Mouse (Mus musculus) midbrain, embryonic 13.5 days (tissue): ENCODE measurements around the gene Olfr702. TPM values are rescaled to one million over a fixed set of nuclear protein-coding genes. Genes with fewer than 3 reads are reported as not detected.

Source experiments
- ATAC-seq: fragments of 200-750 bp; cut with Nextera tagmentation; 2 replicates; pipeline ENCODE4 v1.8.0; 2017; ENCODE audit warnings: mild to moderate bottlenecking, moderate TSS enrichment, moderate library complexity
- H3K27ac ChIP-seq: fragments of 300-500 bp; sonication (generic); 2 replicates; pipeline ENCODE4 v1.5.1; 2015; ENCODE audit warnings: inconsistent platforms, mild to moderate bottlenecking, moderate library complexity
- H3K27me3 ChIP-seq: fragments of 300-500 bp; sonication (generic); 2 replicates; pipeline ENCODE4 v1.6.1; 2015; ENCODE audit warnings: mild to moderate bottlenecking, inconsistent platforms
- H3K36me3 ChIP-seq: fragments of 300-500 bp; sonication (generic); 2 replicates; pipeline ENCODE4 v1.6.1; 2015; ENCODE audit warnings: mild to moderate bottlenecking, inconsistent platforms
- H3K4me1 ChIP-seq: fragments of 300-500 bp; sonication (generic); replicated peaks from 2 replicates; pipeline ENCODE4 v1.6.1; 2015; ENCODE audit warnings: inconsistent platforms
- H3K4me2 ChIP-seq: fragments of 300-500 bp; sonication (generic); replicated peaks from 2 replicates; pipeline ENCODE4 v1.6.1; 2015; ENCODE audit warnings: moderate library complexity, mild to moderate bottlenecking, inconsistent platforms
- H3K4me3 ChIP-seq: fragments of 300-500 bp; sonication (generic); replicated peaks from 2 replicates; pipeline ENCODE4 v1.5.1; 2015; ENCODE audit warnings: mild to moderate bottlenecking, inconsistent platforms
- H3K9ac ChIP-seq: fragments of 300-500 bp; sonication (generic); replicated peaks from 2 replicates; pipeline ENCODE4 v1.6.1; 2015; ENCODE audit warnings: mild to moderate bottlenecking, inconsistent platforms
- H3K9me3 ChIP-seq: fragments of 300-500 bp; sonication (generic); 2 replicates; pipeline ENCODE4 v1.6.1; 2016; ENCODE audit warnings: mild to moderate bottlenecking, inconsistent platforms
- WGBS: fragments of 180-500 bp; shearing (Covaris S2); methylation state at CpG from one replicate; pipeline ENCODE4 v1.1.7; 2015; 5-methylcytosine and 5-hydroxymethylcytosine counted together
- polyA plus RNA-seq: library from polyadenylated mRNA; unstranded; fragments of >200 nt; fragmentation: Nextera tagmentation; extraction: Ambion mirVana; gene quantifications from 2 replicates; pipeline ENCODE4 v1.2.1, GENCODE M21; 2015

Gene Olfr702
- not detected in 2 replicates for polyA plus RNA-seq

- H3K27me3 ChIP-seq = no peaks in the 10 kb centered on the region
Observed at GRCm38 (mm10) chr7:106833793-106834192, at the start of gene Olfr702. Gene Olfr702, minus strand, starts transcription at chr7:106833893.

DNA sequence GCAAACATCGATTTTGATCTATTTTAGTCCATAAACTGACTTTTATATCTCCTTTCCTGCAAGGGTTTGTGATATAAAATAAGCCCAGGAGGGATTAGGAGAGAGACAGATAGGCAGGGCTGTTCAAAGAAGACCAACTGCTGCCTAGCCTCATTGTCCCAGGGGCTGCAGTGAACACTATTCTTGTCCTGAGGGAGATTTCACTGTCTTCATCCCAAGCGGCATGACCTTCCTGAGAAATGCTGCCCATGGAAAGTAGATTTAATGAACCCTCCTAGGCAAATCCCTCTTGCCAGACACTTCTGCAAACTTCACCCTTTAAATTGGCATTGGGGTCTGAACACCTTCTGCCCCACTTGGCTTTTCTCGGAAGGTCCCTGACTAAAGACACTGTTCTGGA, 43.1 kb upstream of the Olfr702 start, which contains the start of gene Olfr705:
Gene Olfr705, minus strand, starts transcription at position 101 of the 400 bp plus-strand sequence.
- H3K27ac ChIP-seq = no peak within 1 kb of the TSS
- H3K27me3 ChIP-seq = no peaks in the 10 kb centered on the region
- no peak within 1 kb of the TSS for H3K9ac ChIP-seq
- H3K9me3 ChIP-seq = no peaks in the 10 kb centered on the region
- H3K4me1 ChIP-seq = no peaks in the 10 kb centered on the region
- 82% methylated on average over 3 of the region's 3 CpGs for whole genome bisulfite sequencing
- ATAC-seq = no peak
- H3K4me3 ChIP-seq = no peak within 1 kb of the TSS
- no peaks in the 10 kb centered on the region for H3K36me3 ChIP-seq
- no peak within 1 kb of the TSS for H3K4me2 ChIP-seq

More at GRCm38 (mm10) chr7:106833793-106834192, at the start of gene Olfr702:
- Histone ChIP-seq H3K36me3 (no peaks in the 10 kb centered on the region), H3K9ac (no peak within 1 kb of the TSS), H3K9me3 (no peaks in the 10 kb centered on the region), H3K4me3 (no peak within 1 kb of the TSS), H3K4me1 (no peaks in the 10 kb centered on the region), H3K4me2 (no peak within 1 kb of the TSS), H3K27ac (no peak within 1 kb of the TSS)
- ATAC-seq = no peak

GRCm38 (mm10) chr7:106862885-106863284, 29.2 kb upstream of the Olfr702 start, which contains the start of gene Olfr704:
Gene Olfr704, plus strand, starts transcription at chr7:106863185.
- Histone ChIP-seq H3K27me3 (no peaks in the 10 kb centered on the region), H3K27ac (no peak within 1 kb of the TSS), H3K4me2 (no peak within 1 kb of the TSS), H3K9me3 (no peaks in the 10 kb centered on the region), H3K4me3 (no peak within 1 kb of the TSS), H3K4me1 (no peaks in the 10 kb centered on the region), H3K36me3 (no peaks in the 10 kb centered on the region), H3K9ac (no peak within 1 kb of the TSS)
- ATAC-seq = no peak

DNA sequence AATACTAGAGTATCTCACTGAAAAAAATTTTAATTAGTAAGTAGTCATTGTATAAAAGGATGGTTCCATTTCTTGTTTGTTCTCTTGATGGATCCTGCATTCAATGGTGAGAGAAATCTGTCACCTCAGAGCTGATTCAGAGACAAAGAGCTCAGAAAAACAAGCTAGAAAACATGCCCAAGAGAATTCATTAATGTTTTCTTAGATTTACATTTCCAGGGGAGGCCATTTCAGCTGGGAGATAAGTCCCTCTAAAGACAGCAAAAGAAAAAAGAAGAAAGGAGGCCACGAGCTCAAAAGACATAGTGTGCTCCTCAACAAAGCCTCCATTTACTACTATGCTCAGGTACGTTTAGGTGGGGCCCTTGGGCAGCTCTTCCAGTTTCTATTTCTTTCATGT, 9.4 kb upstream of the Olfr702 start, which contains the start of gene Olfr703:
Gene Olfr703, plus strand, starts transcription at position 301 of the 400 bp plus-strand sequence.
- H3K9me3 ChIP-seq = no peaks in the 10 kb centered on the region
- H3K27me3 ChIP-seq = no peaks in the 10 kb centered on the region
- no peak for ATAC-seq
- H3K4me1 ChIP-seq = no peaks in the 10 kb centered on the region
- no peak within 1 kb of the TSS for H3K4me2 ChIP-seq
- no peak within 1 kb of the TSS for H3K9ac ChIP-seq
- no peak within 1 kb of the TSS for H3K27ac ChIP-seq
- no peak within 1 kb of the TSS for H3K4me3 ChIP-seq
- H3K36me3 ChIP-seq = no peaks in the 10 kb centered on the region
- WGBS = 58% methylated on average over 2 of the region's 2 CpGs

DNA sequence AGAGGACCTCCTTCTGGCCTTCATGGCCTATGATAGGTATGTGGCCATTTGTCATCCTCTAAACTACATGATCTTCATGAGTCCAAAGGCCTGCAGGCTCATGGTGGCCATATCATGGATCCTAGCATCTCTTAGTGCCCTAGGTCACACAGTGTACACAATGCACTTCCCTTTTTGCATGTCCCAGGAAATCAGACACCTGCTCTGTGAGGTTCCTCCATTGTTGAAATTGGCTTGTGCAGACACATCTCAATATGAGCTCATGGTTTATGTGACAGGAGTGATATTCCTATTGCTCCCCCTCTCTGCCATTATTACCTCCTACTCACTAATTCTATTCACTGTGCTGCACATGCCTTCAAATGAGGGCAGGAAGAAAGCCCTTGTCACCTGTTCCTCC, 15.3 kb downstream of the Olfr702 start:
- no peak overlapping the region for H3K9ac ChIP-seq
- no peaks in the 10 kb centered on the region for H3K36me3 ChIP-seq
- no peak overlapping the region for H3K4me2 ChIP-seq
- H3K4me3 ChIP-seq = no peak overlapping the region
- no peak overlapping the region for H3K27ac ChIP-seq
- H3K4me1 ChIP-seq = no peaks in the 10 kb centered on the region
- ATAC-seq = no peak
- H3K27me3 ChIP-seq = no peaks in the 10 kb centered on the region
- no peaks in the 10 kb centered on the region for H3K9me3 ChIP-seq

DNA sequence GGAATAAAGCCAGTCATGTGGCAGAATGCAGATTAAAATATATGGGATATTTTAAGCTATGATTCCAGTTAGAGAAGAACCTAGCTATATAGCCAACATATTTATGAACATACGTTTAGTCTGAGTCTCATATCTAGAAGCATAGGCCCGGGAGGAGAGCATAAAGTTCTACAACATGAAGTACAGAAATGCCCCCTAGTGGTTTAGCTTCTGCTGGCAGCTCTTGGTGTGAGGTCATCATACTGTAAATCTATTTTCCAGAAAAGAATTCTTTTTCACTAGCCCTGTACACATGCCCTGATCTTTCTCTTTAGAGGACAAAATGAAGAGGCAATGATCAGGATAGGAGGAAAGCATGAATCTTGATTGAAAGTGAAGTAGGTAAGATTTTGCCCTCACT, 17.9 kb downstream of the Olfr702 start:
- Histone ChIP-seq H3K4me2 (no peak overlapping the region), H3K9me3 (no peaks in the 10 kb centered on the region), H3K27ac (no peak overlapping the region), H3K4me3 (no peak overlapping the region), H3K9ac (no peak overlapping the region), H3K36me3 (no peaks in the 10 kb centered on the region), H3K4me1 (no peaks in the 10 kb centered on the region), H3K27me3 (no peaks in the 10 kb centered on the region)
- WGBS = 52% methylated on average over 2 of the region's 2 CpGs
- ATAC-seq = no peak

- Histone ChIP-seq H3K4me1 (no peaks in the 10 kb centered on the region), H3K4me2 (no peak within 1 kb of the TSS), H3K9me3 (no peaks in the 10 kb centered on the region), H3K36me3 (no peaks in the 10 kb centered on the region), H3K4me3 (no peak within 1 kb of the TSS), H3K27ac (no peak within 1 kb of the TSS), H3K9ac (no peak within 1 kb of the TSS), H3K27me3 (no peaks in the 10 kb centered on the region)
- 79% methylated on average over 2 of the region's 2 CpGs for WGBS
- no peak for ATAC-seq
Observed at GRCm38 (mm10) chr7:106813829-106814228, 19.9 kb downstream of the Olfr702 start, which contains the start of gene Olfr701. Gene Olfr701, plus strand, starts transcription at chr7:106814129.

GRCm38 (mm10) chr7:106808734-106809133, 25.0 kb downstream of the Olfr702 start, which contains the start of gene Olfr700:
Gene Olfr700, minus strand, starts transcription at chr7:106808834.
- no peak for ATAC-seq
- WGBS = 88% methylated on average over 1 of the region's 1 CpGs
- H3K9ac ChIP-seq = no peak within 1 kb of the TSS

GRCm38 (mm10) chr7:106793098-106793497, 40.6 kb downstream of the Olfr702 start, which contains the start of gene Olfr699:
Gene Olfr699, minus strand, starts transcription at chr7:106793198.
- no peak within 1 kb of the TSS for H3K4me3 ChIP-seq
- H3K4me1 ChIP-seq = no peaks in the 10 kb centered on the region
- H3K27me3 ChIP-seq = no peaks in the 10 kb centered on the region
- no peak within 1 kb of the TSS for H3K4me2 ChIP-seq
- no peak within 1 kb of the TSS for H3K27ac ChIP-seq
- no peaks in the 10 kb centered on the region for H3K36me3 ChIP-seq
- 97% methylated on average over 1 of the region's 1 CpGs for WGBS
- no peaks in the 10 kb centered on the region for H3K9me3 ChIP-seq
- no peak within 1 kb of the TSS for H3K9ac ChIP-seq
- no peak for ATAC-seq

More at GRCm38 (mm10) chr7:106808734-106809133, 25.0 kb downstream of the Olfr702 start, which contains the start of gene Olfr700:
- no peaks in the 10 kb centered on the region for H3K36me3 ChIP-seq
- no peaks in the 10 kb centered on the region for H3K9me3 ChIP-seq
- no peak within 1 kb of the TSS for H3K4me2 ChIP-seq
- H3K4me3 ChIP-seq = no peak within 1 kb of the TSS
- no peak within 1 kb of the TSS for H3K27ac ChIP-seq
- no peaks in the 10 kb centered on the region for H3K4me1 ChIP-seq
- H3K27me3 ChIP-seq = no peaks in the 10 kb centered on the region

DNA sequence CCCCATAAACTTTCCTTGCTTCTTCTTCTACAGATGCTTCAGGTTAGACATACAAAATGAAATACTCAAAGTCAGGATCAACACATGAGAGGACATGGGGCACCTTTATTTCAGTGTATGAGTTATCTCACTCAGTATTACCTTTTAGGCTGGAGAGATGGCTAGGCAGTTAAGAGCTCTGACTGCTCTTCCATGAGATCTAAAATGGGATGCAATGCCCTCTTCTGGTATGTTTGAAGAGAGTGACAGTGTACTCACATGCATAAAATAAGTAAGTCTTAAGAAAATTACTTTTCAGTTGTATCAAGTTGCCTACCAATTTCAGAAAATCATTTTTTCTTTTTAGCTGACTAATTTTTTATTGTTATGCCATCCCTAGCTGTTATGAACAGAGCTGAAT, 45.4 kb downstream of the Olfr702 start:
- Histone ChIP-seq H3K36me3 (no peaks in the 10 kb centered on the region), H3K4me3 (no peak overlapping the region), H3K27ac (no peak overlapping the region), H3K4me2 (no peak overlapping the region), H3K4me1 (no peaks in the 10 kb centered on the region), H3K9ac (no peak overlapping the region), H3K9me3 (no peaks in the 10 kb centered on the region), H3K27me3 (no peaks in the 10 kb centered on the region)
- ATAC-seq = no peak

Other genes with a start within 250 kb of the Olfr702 start
- not detected in 2 replicates for gene Olfr693, start 153.3 kb downstream of the Olfr702 start, polyA plus RNA-seq
- not detected in 2 replicates for gene Olfr694, start 142.1 kb downstream of the Olfr702 start, polyA plus RNA-seq
- not detected in 2 replicates for gene Olfr695, start 117.5 kb downstream of the Olfr702 start, polyA plus RNA-seq
- not detected in 2 replicates for gene Olfr697, start 91.5 kb downstream of the Olfr702 start, polyA plus RNA-seq
- gene Olfr698, start 78.5 kb downstream of the Olfr702 start, polyA plus RNA-seq = not detected in 2 replicates
- not detected in 2 replicates for gene Olfr699, start 40.7 kb downstream of the Olfr702 start, polyA plus RNA-seq
- not detected in 2 replicates for gene Olfr700, start 25.1 kb downstream of the Olfr702 start, polyA plus RNA-seq
- not detected in 2 replicates for gene Olfr701, start 19.8 kb downstream of the Olfr702 start, polyA plus RNA-seq
- not detected in 2 replicates for gene Olfr703, start 9.5 kb upstream of the Olfr702 start, polyA plus RNA-seq
- gene Olfr704, start 29.3 kb upstream of the Olfr702 start, polyA plus RNA-seq = not detected in 2 replicates
- not detected in 2 replicates for gene Olfr705, start 43.0 kb upstream of the Olfr702 start, polyA plus RNA-seq
- not detected in 2 replicates for gene Olfr706, start 54.3 kb upstream of the Olfr702 start, polyA plus RNA-seq
- not detected in 2 replicates for gene Olfr707, start 67.3 kb upstream of the Olfr702 start, polyA plus RNA-seq
- not detected in 2 replicates for gene Olfr1532-ps1, start 74.1 kb upstream of the Olfr702 start, polyA plus RNA-seq
- not detected in 2 replicates for gene Olfr709-ps1, start 98.3 kb upstream of the Olfr702 start, polyA plus RNA-seq
- gene Olfr710, start 114.4 kb upstream of the Olfr702 start, polyA plus RNA-seq = not detected in 2 replicates
- gene Olfr6, start 130.0 kb upstream of the Olfr702 start, polyA plus RNA-seq = not detected in 2 replicates
- not detected in 2 replicates for gene Olfr711, start 141.6 kb upstream of the Olfr702 start, polyA plus RNA-seq
- gene Olfr2, start 172.2 kb upstream of the Olfr702 start, polyA plus RNA-seq = not detected in 2 replicates
- not detected in 2 replicates for gene Olfr713, start 197.3 kb upstream of the Olfr702 start, polyA plus RNA-seq
- gene Olfr714, start 237.1 kb upstream of the Olfr702 start, polyA plus RNA-seq = not detected in 2 replicates